Mouse (Mus musculus): Measurements from ENCODE around the gene Slc26a11. TPM values are rescaled to one million over a fixed set of nuclear protein-coding genes. Genes with fewer than 3 reads are reported as not detected.

Slc26a11 gene
- polyA plus RNA-seq, 2 experiments: 1.1 to 1.2 TPM

- Histone ChIP-seq H3K27me3 (ENCODE audit: control insufficient read depth, insufficient read depth, low read length) (no peaks in the 10 kb centered on the region), H3K4me3 (ENCODE audit: insufficient read depth in 1 of 2, low read depth in 2 of 2, low read length in 2 of 2) (no peak overlapping the region), H3K4me2 (ENCODE audit: low read depth) (no peak overlapping the region), H3K36me3 (replicated peaks; ENCODE audit: control insufficient read depth, insufficient read depth, low read depth) (no peaks in the 10 kb centered on the region), H3K27ac (no peak overlapping the region), H3K9me3 (ENCODE audit: control insufficient read depth, low read length) (no peaks in the 10 kb centered on the region), H3K4me1 (replicated peaks; ENCODE audit: control insufficient read depth in 2 of 2, insufficient read depth in 2 of 2, low read length in 1 of 2) (no peaks in the 10 kb centered on the region), H3K9ac (replicated peaks) (no peak overlapping the region)
- DNase-seq (ENCODE audit: low read depth in 3 of 3, low spot score in 3 of 3) (no peak), ATAC-seq (ENCODE audit: insufficient read depth) (no peak)
- WGBS (ENCODE audit: insufficient replicate concordance): 70% methylated on average over 8 of the region's 8 CpGs
- TF ChIP-seq CTCF (IDR thresholded peaks at IDR 0.05; ENCODE audit: low read depth) (no peak), EP300 (IDR thresholded peaks at IDR 0.05; ENCODE audit: low read depth) (no peak)
Observed at GRCm38 (mm10) chr11:119344178-119344577, 11.2 kb upstream of the Slc26a11 start.

- DNase-seq (ENCODE audit: low read depth in 3 of 3, low spot score in 3 of 3) (no peak), ATAC-seq (ENCODE audit: insufficient read depth) (no peak)
- no peak for TF ChIP-seq CTCF (IDR thresholded peaks at IDR 0.05; ENCODE audit: low read depth)
- TF ChIP-seq EP300 (IDR thresholded peaks at IDR 0.05; ENCODE audit: low read depth): no peak
- Histone ChIP-seq H3K9me3 (ENCODE audit: control insufficient read depth, low read length) (no peaks in the 10 kb centered on the region), H3K4me1 (replicated peaks; ENCODE audit: control insufficient read depth in 2 of 2, insufficient read depth in 2 of 2, low read length in 1 of 2) (no peaks in the 10 kb centered on the region), H3K27me3 (ENCODE audit: control insufficient read depth, insufficient read depth, low read length) (no peaks in the 10 kb centered on the region), H3K36me3 (replicated peaks; ENCODE audit: control insufficient read depth, insufficient read depth, low read depth) (no peaks in the 10 kb centered on the region), H3K4me3 (ENCODE audit: insufficient read depth in 1 of 2, low read depth in 2 of 2, low read length in 2 of 2) (no peak overlapping the region), H3K9ac (replicated peaks) (no peak overlapping the region), H3K27ac (no peak overlapping the region), H3K4me2 (ENCODE audit: low read depth) (no peak overlapping the region)
- 30% methylated on average over 6 of the region's 6 CpGs for WGBS (ENCODE audit: insufficient replicate concordance)
Observed at GRCm38 (mm10) chr11:119344865-119345264, 10.5 kb upstream of the Slc26a11 start.

GRCm38 (mm10) chr11:119347125-119347524 lies 8.2 kb upstream of the Slc26a11 start:
- no peak for DNase-seq (ENCODE audit: low read depth in 3 of 3, low spot score in 3 of 3)
- no peak overlapping the region for H3K4me2 ChIP-seq (ENCODE audit: low read depth)
- ATAC-seq (ENCODE audit: insufficient read depth): no peak
- no peak overlapping the region for H3K9ac ChIP-seq (replicated peaks)
- TF ChIP-seq EP300 (IDR thresholded peaks at IDR 0.05; ENCODE audit: low read depth) (no peak), CTCF (IDR thresholded peaks at IDR 0.05; ENCODE audit: low read depth) (no peak)
- no peaks in the 10 kb centered on the region for H3K36me3 ChIP-seq (replicated peaks; ENCODE audit: control insufficient read depth, insufficient read depth, low read depth)
- no peaks in the 10 kb centered on the region for H3K27me3 ChIP-seq (ENCODE audit: control insufficient read depth, insufficient read depth, low read length)
- no peak overlapping the region for H3K4me3 ChIP-seq (ENCODE audit: insufficient read depth in 1 of 2, low read depth in 2 of 2, low read length in 2 of 2)
- no peaks in the 10 kb centered on the region for H3K9me3 ChIP-seq (ENCODE audit: control insufficient read depth, low read length)
- 30% methylated on average over 4 of the region's 4 CpGs for WGBS (ENCODE audit: insufficient replicate concordance)
- no peaks in the 10 kb centered on the region for H3K4me1 ChIP-seq (replicated peaks; ENCODE audit: control insufficient read depth in 2 of 2, insufficient read depth in 2 of 2, low read length in 1 of 2)
- H3K27ac ChIP-seq: no peak overlapping the region

- Histone ChIP-seq H3K27ac (no peak overlapping the region), H3K27me3 (ENCODE audit: control insufficient read depth, insufficient read depth, low read length) (no peaks in the 10 kb centered on the region), H3K4me1 (replicated peaks; ENCODE audit: control insufficient read depth in 2 of 2, insufficient read depth in 2 of 2, low read length in 1 of 2) (peaks cover 9 to 14% of the 10 kb centered on the region in 2 experiments; a peak in 3 of 4 replicates), H3K9me3 (ENCODE audit: control insufficient read depth, low read length) (no peaks in the 10 kb centered on the region), H3K4me2 (ENCODE audit: low read depth) (no peak overlapping the region), H3K36me3 (replicated peaks; ENCODE audit: control insufficient read depth, insufficient read depth, low read depth) (no peaks in the 10 kb centered on the region), H3K9ac (replicated peaks) (no peak overlapping the region), H3K4me3 (ENCODE audit: insufficient read depth in 1 of 2, low read depth in 2 of 2, low read length in 2 of 2) (no peak overlapping the region)
- DNase-seq (ENCODE audit: low read depth in 3 of 3, low spot score in 3 of 3) (no peak), ATAC-seq (ENCODE audit: insufficient read depth) (no peak)
- WGBS (ENCODE audit: insufficient replicate concordance): 26% methylated on average over 7 of the region's 7 CpGs
- no peak for TF ChIP-seq EP300 (IDR thresholded peaks at IDR 0.05; ENCODE audit: low read depth)
- no peak for TF ChIP-seq CTCF (IDR thresholded peaks at IDR 0.05; ENCODE audit: low read depth)
Observed at GRCm38 (mm10) chr11:119352113-119352512, 3.2 kb upstream of the Slc26a11 start.

- Histone ChIP-seq H3K4me2 (ENCODE audit: low read depth) (no peak overlapping the region), H3K27me3 (ENCODE audit: control insufficient read depth, insufficient read depth, low read length) (no peaks in the 10 kb centered on the region), H3K9me3 (ENCODE audit: control insufficient read depth, low read length) (no peaks in the 10 kb centered on the region), H3K27ac (no peak overlapping the region), H3K9ac (replicated peaks) (no peak overlapping the region), H3K4me3 (ENCODE audit: insufficient read depth in 1 of 2, low read depth in 2 of 2, low read length in 2 of 2) (no peak overlapping the region), H3K36me3 (replicated peaks; ENCODE audit: control insufficient read depth, insufficient read depth, low read depth) (no peaks in the 10 kb centered on the region), H3K4me1 (replicated peaks; ENCODE audit: control insufficient read depth in 2 of 2, insufficient read depth in 2 of 2, low read length in 1 of 2) (peaks cover 9 to 14% of the 10 kb centered on the region in 2 experiments; a peak in 3 of 4 replicates)
- ATAC-seq (ENCODE audit: insufficient read depth) (no peak), DNase-seq (ENCODE audit: low read depth in 3 of 3, low spot score in 3 of 3) (no peak)
- TF ChIP-seq CTCF (IDR thresholded peaks at IDR 0.05; ENCODE audit: low read depth) (no peak), EP300 (IDR thresholded peaks at IDR 0.05; ENCODE audit: low read depth) (no peak)
- WGBS (ENCODE audit: insufficient replicate concordance): 53% methylated on average over 4 of the region's 4 CpGs
Observed at GRCm38 (mm10) chr11:119353946-119354345, 1.4 kb upstream of the Slc26a11 start.

Data from liver, embryonic 14.5 days (tissue).